Mouse (Mus musculus): ENCODE measurements around the gene Ppp2r5e.

Ppp2r5e gene

GRCm38 (mm10) chr12:75577255-75577654 is 18.8 kb downstream of the Ppp2r5e start:
- no peak for DNase-seq (ENCODE audit: inconsistent ontology term)

GRCm38 (mm10) chr12:75572271-75572670 is 23.8 kb downstream of the Ppp2r5e start:
- no peak for DNase-seq (ENCODE audit: inconsistent ontology term)

GRCm38 (mm10) chr12:75570138-75570537 is 25.9 kb downstream of the Ppp2r5e start:
- no peak for DNase-seq (ENCODE audit: inconsistent ontology term)

DNA sequence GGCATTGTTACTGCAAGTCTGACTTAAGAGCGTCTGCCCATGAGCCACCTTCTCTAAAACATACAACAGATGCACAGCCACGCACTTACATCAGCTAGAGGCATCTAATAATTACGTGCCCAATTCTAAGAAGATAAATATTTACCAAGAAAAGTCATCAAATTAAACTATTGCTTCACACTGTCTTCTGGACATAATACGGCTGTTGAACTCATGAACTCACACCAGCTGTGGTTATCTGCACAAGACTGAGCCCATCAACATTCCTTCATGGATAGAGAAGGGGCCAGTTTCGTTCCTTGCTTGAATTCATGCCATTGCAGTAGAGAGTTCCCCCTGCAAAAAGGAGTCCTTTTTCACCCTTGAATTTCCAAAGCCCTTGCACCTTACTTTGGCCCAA is 28.3 kb downstream of the Ppp2r5e start:
- no peak for DNase-seq (ENCODE audit: inconsistent ontology term)

DNA sequence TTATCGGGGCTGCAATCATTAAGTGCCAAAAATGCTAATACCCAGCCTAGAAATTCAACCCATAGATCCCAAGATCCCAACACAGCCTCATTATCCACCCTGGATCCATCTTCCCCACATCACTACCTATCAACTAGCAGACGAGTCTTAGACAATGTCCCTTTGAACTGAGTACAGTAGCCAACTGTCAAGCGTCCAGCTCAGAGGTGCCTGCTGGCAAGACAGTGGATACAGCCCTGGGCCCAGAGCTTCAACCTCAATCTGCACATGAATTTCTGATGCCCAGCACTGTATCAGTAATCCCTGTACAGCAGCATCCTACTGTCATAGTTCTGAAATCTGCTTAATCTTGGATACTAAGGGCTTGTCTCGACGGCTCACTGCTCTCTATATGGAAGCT is 30.3 kb downstream of the Ppp2r5e start:
- no peak for DNase-seq (ENCODE audit: inconsistent ontology term)

- no peak for DNase-seq (ENCODE audit: inconsistent ontology term)
These were observed 31.5 kb downstream of the Ppp2r5e start for GRCm38 (mm10) chr12:75564498-75564897.

- no peak for DNase-seq (ENCODE audit: inconsistent ontology term)
These were observed 32.9 kb downstream of the Ppp2r5e start for GRCm38 (mm10) chr12:75562996-75563618.

DNA sequence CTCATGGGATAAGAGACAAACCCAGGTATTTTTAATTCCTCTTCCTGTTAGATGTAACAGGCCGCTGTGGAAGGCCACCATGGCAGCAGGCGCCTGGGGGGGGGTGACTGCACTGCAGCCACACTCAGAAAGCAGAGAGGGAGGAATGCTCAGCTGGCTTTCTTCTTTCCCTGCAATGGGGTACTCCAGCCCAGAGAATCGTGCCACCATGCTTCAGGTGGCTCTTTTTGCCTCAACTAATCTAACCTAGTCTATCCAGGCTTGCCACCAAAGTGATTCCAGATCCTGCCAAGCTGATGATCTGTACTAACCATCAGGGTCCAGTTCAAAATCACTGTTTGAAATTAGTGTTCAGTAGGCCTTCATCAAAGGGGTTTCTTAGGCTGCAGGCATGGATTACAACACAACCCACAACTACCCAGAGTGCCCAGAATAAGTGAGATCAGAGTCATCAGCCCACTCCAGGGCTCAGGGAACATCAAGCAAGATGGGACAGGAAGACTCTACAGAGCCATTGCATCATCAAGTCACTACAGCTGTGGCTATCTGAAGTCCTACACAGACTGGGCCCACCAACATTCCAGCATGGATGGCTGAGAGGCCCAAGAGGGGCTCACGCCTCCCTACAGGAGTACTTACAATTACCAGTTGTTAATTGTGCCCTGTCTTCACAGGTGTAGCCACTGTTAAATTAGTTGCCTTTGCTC is 35.2 kb downstream of the Ppp2r5e start:
- no peak for DNase-seq (ENCODE audit: inconsistent ontology term)

GRCm38 (mm10) chr12:75559196-75559595 is 36.8 kb downstream of the Ppp2r5e start:
- DNase-seq (ENCODE audit: inconsistent ontology term) = no peak

DNA sequence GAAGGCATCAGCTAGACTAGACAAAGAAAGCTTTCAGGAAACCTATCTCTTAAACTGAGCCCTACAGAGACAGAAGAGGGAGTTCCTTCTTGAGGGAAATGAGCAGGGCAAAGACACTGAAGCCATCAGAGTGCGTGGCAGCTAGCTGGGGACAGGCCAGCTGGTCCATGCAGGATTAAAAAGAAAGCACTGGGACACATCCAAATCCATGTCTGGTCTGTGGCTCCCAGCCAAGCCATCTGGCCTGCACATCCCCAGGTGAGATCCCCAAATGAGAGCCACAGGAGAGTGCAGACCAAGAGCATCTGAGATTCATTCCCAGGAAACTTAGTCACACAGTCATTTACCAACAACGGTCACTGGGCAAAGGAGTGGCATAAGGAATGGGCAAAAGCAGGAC is 38.2 kb downstream of the Ppp2r5e start:
- peak; percentile 59 for DNase-seq (ENCODE audit: inconsistent ontology term)

DNA sequence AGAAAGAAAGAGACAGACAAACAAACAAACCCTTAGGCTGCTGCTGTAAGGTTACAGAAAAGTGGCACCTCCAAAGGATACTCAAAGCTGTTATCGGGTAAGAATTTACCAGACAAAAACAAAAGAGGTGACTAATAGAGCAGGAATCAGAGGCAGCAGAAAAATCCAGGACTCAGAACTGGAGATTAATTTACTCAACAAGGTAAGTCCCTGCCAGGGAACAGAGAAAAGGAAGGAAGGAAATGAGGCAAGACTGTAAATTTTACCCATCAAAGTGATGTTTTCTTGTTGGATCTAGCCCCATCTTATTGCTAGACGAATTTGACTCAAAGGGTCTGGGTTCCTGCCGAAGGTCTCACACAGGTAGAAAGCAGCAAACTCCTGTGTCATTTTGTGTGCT is 41.0 kb downstream of the Ppp2r5e start:
- DNase-seq (ENCODE audit: inconsistent ontology term) = peak; percentile 62

GRCm38 (mm10) chr12:75552296-75552695 is 43.7 kb downstream of the Ppp2r5e start:
- no peak for DNase-seq (ENCODE audit: inconsistent ontology term)

- no peak for DNase-seq (ENCODE audit: inconsistent ontology term)
These were observed 44.4 kb downstream of the Ppp2r5e start for GRCm38 (mm10) chr12:75551671-75552070.

DNA sequence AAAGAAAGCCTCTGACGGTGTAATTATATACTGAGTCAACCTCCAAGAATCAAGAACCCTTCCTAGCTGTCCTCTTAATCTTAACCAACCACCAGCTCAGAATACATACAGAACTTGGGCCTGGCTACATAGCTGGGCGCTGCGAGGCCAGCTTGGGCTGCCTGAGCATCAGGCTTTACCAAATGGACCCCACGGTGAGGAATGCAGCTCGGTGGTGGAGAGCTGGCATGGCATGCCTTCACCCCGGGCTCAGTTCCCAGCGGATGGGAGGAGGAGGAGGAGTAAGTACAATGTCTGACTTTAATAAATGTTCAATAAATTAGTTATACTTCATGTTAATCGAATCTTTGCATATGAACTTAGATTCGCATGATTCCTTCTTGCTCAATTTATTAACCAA is 47.0 kb downstream of the Ppp2r5e start:
- no peak for DNase-seq (ENCODE audit: inconsistent ontology term)

- no peak for DNase-seq (ENCODE audit: inconsistent ontology term)
These were observed 48.9 kb downstream of the Ppp2r5e start for GRCm38 (mm10) chr12:75547174-75547573.

GRCm38 (mm10) chr12:75546241-75546640 is 49.8 kb downstream of the Ppp2r5e start:
- no peak for DNase-seq (ENCODE audit: inconsistent ontology term)

GRCm38 (mm10) chr12:75545431-75545925 is 50.6 kb downstream of the Ppp2r5e start:
- DNase-seq (ENCODE audit: inconsistent ontology term) = no peak

- DNase-seq (ENCODE audit: inconsistent ontology term) = peak; percentile 61
These were observed 51.4 kb downstream of the Ppp2r5e start for GRCm38 (mm10) chr12:75544666-75545065.

- peak; percentile 78 for DNase-seq (ENCODE audit: inconsistent ontology term)
These were observed 51.8 kb downstream of the Ppp2r5e start for GRCm38 (mm10) chr12:75544259-75544658.

GRCm38 (mm10) chr12:75543346-75543745 is 52.7 kb downstream of the Ppp2r5e start:
- DNase-seq (ENCODE audit: inconsistent ontology term) = no peak

DNA sequence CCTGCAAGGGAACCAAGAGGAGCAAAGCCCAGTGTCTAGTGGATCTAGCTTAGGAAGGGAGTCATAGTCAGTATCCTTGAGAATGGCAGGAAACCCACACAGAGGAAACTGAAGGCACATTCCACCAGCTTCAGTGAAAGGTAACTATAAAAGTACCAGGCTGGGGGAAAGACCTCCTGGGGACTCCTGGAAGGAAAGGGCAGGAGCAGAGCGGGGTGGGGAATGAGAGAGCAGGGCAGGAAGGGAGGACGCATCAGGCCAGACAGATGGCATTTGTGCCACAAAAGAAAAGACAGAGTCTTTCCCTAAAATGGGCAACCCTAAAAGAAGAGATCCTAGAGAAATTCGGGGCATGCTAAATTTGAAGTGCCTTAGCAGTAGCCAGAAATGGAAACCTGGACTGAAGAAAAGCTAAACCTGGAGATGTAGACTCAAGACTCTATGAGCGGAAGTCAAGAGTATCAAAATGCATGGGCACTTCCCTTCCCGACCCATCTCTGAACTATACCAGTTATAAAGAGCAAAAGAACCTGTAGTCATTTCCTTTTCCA is 55.3 kb downstream of the Ppp2r5e start:
- no peak for DNase-seq (ENCODE audit: inconsistent ontology term)

DNA sequence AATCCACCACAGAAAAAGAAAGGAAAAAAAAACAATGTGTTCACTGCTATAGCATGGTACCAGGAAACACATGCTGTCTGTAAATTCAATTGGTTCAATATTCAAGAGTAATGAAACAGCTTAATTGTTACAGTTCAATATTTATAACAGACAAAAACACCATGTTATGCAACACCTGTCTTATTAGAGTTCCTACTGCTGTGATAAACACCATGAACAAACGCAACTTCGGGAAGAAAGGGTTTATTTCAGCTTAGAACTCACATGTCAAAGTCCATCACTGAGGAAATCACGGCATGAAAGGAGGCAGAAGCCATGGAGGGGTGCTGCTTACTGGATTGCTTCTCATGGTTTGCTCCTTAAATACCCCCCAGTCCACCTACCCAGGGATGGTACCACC is 56.8 kb downstream of the Ppp2r5e start:
- no peak for DNase-seq (ENCODE audit: inconsistent ontology term)

Measured in Muller cell, postnatal 12 days (primary cell).